Mouse (Mus musculus): ENCODE results near the gene Nckap1l. TPM values are rescaled to one million over a fixed set of nuclear protein-coding genes. Genes with fewer than 3 reads are reported as not detected.

Gene Nckap1l
- polyA plus RNA-seq, 1 experiment from 2014 or later = 3.6 TPM

DNA sequence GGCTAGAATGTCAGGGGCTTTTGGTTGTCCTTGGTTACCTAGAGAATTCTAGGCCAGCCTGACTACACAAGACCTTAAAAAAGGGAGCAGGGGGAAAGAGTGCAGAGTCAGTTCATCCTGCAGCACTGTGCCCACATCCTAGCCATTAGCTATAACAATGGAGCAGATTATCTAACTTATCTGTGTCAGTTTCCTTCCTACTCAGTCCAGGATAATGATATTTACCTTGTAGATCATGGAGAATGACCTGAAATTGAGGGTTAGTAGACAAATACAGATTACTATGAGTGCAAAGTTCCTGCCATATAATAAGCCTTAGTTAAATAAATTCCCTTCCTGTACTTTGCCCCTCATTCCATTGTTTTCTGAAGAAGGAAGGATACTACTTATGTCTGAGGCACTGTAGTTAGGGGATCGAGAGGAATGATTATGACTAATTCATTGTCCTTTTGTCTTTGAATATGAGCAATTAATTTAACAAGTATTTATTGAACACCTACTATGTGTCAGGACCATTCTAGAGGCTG, 25.5 kb downstream of the Nckap1l start:
- Histone ChIP-seq H3K9ac (no peak overlapping the region), H3K27me3 (no peaks in the 10 kb centered on the region), H3K4me3 (no peak overlapping the region), H3K36me3 (no peaks in the 10 kb centered on the region), H3K4me2 (no peak overlapping the region), H3K27ac (no peak overlapping the region), H3K9me3 (no peaks in the 10 kb centered on the region), H3K4me1 (no peaks in the 10 kb centered on the region)
- WGBS = 38% methylated on average over 1 of the region's 1 CpGs
- no peak for ATAC-seq (ENCODE audit: borderline replicate concordance, extremely low read depth, low FRiP score, low TSS enrichment)

DNA sequence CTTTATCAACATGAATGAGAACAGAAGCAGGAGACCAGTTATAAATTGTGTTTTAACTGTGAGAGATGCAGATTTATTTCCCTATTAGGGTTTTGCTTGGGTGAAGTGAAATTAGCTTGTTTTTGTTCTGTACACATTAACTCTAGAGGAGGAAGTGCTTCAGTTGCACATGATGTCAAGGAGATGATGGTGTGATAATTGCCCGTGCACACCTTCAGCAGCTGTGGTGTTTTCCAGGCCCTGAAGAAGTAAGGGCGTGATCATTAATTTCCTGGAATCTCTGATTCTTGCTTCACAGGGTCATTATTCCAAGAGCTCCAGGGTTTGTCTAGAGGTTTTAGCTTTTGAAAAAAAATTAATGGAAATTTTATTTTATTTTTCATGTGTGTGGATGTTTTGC, 26.5 kb downstream of the Nckap1l start:
- no peaks in the 10 kb centered on the region for H3K9me3 ChIP-seq
- H3K36me3 ChIP-seq = no peaks in the 10 kb centered on the region
- H3K27ac ChIP-seq = no peak overlapping the region
- no peak overlapping the region for H3K4me2 ChIP-seq
- H3K9ac ChIP-seq = no peak overlapping the region
- no peaks in the 10 kb centered on the region for H3K4me1 ChIP-seq
- 48% methylated on average over 2 of the region's 2 CpGs for WGBS
- no peak overlapping the region for H3K4me3 ChIP-seq
- ATAC-seq (ENCODE audit: borderline replicate concordance, extremely low read depth, low FRiP score, low TSS enrichment) = no peak
- H3K27me3 ChIP-seq = no peaks in the 10 kb centered on the region

DNA sequence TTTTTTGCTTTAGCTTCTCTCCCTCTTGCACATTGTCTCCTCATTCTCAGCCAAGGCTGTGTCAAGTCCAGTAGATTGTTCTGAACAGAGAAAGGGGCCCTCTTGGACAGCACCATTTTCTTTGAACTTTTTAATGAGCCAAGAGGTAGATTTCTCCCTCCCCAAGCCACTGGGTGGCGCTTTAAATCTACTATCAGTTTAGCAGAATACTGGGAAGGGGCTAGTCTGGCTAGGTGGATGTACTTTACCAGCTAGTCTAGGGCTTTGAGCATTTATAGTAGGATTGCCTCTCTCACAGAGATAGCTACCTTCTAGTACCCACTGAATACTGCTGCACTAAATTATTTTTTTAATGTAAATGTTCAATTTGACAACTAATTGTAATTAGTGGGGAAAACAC, 28.9 kb downstream of the Nckap1l start:
- Histone ChIP-seq H3K27me3 (no peaks in the 10 kb centered on the region), H3K36me3 (no peaks in the 10 kb centered on the region), H3K9ac (no peak overlapping the region), H3K9me3 (no peaks in the 10 kb centered on the region), H3K4me1 (no peaks in the 10 kb centered on the region), H3K27ac (no peak overlapping the region), H3K4me2 (no peak overlapping the region), H3K4me3 (no peak overlapping the region)
- WGBS = 4% methylated on average over 1 of the region's 1 CpGs
- no peak for ATAC-seq (ENCODE audit: borderline replicate concordance, extremely low read depth, low FRiP score, low TSS enrichment)

DNA sequence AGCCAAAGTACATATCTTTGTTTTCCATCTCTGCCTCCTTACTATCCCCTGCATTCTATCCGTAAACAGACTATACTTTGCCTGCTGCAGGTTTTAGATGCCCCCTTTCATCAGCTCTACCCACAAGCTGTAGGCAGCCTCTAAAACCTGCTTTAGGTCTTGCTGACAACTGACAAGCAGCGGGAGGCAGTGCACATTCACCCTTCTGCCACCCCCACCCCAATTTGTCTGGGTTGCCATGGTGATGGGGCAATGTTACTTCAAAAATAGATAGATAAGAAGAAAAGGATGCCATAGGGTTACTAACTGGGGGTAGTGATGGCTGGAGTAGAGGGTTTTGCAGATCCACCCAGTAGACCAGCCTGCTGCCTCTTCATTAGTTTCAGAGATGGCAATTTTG, 30.9 kb downstream of the Nckap1l start:
- H3K4me3 ChIP-seq = no peak overlapping the region
- H3K4me2 ChIP-seq = no peak overlapping the region
- H3K27me3 ChIP-seq = no peaks in the 10 kb centered on the region
- no peak overlapping the region for H3K27ac ChIP-seq
- no peaks in the 10 kb centered on the region for H3K4me1 ChIP-seq
- H3K36me3 ChIP-seq = no peaks in the 10 kb centered on the region
- H3K9me3 ChIP-seq = no peaks in the 10 kb centered on the region
- WGBS = 56% methylated on average over 2 of the region's 2 CpGs
- no peak overlapping the region for H3K9ac ChIP-seq
- ATAC-seq (ENCODE audit: borderline replicate concordance, extremely low read depth, low FRiP score, low TSS enrichment) = no peak

DNA sequence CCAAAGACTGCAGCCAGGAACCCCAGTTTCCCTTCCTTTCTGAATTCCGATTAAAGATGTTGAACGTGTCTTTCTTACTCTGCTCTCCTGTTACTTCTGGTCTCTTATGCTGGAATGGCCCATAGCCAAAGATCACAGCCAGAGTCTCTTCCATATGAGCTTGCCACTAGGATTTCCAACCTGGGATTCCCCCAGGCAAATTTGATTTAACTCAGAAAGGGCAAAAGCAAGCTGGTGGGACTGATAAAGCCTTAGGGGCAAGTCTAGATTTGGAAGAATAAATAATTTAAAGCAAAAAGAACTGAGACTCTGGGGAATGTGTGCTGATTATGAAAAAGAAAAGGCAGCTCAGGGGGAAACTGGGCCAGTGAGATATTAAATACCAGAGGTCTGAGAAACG, 31.5 kb downstream of the Nckap1l start:
- 69% methylated on average over 3 of the region's 3 CpGs for WGBS
- no peak overlapping the region for H3K9ac ChIP-seq
- H3K4me1 ChIP-seq = no peaks in the 10 kb centered on the region
- no peak for ATAC-seq (ENCODE audit: borderline replicate concordance, extremely low read depth, low FRiP score, low TSS enrichment)
- no peaks in the 10 kb centered on the region for H3K27me3 ChIP-seq
- H3K4me3 ChIP-seq = no peak overlapping the region
- no peaks in the 10 kb centered on the region for H3K36me3 ChIP-seq
- no peaks in the 10 kb centered on the region for H3K9me3 ChIP-seq
- no peak overlapping the region for H3K27ac ChIP-seq
- H3K4me2 ChIP-seq = no peak overlapping the region

DNA sequence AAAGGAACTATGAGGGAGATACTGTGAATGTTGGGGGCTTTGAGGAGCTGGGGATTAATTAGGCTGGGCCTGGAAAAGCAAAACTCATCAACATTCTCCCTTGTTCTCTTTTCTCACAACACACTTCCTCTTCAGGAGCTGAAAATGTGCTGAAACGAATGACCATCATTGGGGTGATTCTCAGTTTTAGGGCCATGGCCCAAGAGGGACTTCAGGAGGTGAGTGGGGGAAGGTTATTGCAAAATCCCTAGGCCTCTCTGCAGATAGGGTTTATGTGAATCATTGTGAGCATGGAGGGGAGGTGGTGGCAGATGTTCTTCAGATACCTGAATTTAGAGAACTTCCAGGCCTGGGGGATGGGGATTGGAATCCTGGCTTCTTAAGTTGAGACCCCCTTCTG, 33.1 kb downstream of the Nckap1l start:
- Histone ChIP-seq H3K36me3 (no peaks in the 10 kb centered on the region), H3K27me3 (no peaks in the 10 kb centered on the region), H3K4me3 (no peak overlapping the region), H3K27ac (no peak overlapping the region), H3K4me2 (no peak overlapping the region), H3K9me3 (no peaks in the 10 kb centered on the region), H3K9ac (no peak overlapping the region), H3K4me1 (no peaks in the 10 kb centered on the region)
- no peak for ATAC-seq (ENCODE audit: borderline replicate concordance, extremely low read depth, low FRiP score, low TSS enrichment)
- WGBS = 32% methylated on average over 1 of the region's 1 CpGs

DNA sequence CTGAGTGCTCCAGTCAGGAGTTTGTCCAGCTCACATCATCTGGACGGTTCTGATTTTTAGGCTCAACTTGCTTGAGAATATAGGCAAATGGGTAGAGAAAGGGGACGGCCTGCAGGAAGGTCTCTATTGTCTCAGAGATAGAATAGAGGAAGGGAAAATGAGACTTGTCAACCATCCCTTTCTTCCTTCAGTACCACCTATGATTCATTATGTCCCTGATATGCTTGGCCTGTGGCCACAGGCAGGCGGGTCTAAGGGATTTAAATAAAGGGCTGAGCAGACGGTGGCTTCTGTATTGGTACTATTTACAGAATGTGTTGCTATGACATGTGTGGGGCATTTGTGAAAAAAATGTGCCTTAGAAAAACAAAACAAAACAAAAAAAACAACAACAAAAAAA, 34.7 kb downstream of the Nckap1l start:
- Histone ChIP-seq H3K27ac (no peak overlapping the region), H3K9me3 (no peaks in the 10 kb centered on the region), H3K36me3 (no peaks in the 10 kb centered on the region), H3K4me2 (no peak overlapping the region), H3K27me3 (no peaks in the 10 kb centered on the region), H3K4me3 (no peak overlapping the region), H3K4me1 (no peaks in the 10 kb centered on the region), H3K9ac (no peak overlapping the region)
- WGBS = 56% methylated on average over 4 of the region's 4 CpGs
- no peak for ATAC-seq (ENCODE audit: borderline replicate concordance, extremely low read depth, low FRiP score, low TSS enrichment)

DNA sequence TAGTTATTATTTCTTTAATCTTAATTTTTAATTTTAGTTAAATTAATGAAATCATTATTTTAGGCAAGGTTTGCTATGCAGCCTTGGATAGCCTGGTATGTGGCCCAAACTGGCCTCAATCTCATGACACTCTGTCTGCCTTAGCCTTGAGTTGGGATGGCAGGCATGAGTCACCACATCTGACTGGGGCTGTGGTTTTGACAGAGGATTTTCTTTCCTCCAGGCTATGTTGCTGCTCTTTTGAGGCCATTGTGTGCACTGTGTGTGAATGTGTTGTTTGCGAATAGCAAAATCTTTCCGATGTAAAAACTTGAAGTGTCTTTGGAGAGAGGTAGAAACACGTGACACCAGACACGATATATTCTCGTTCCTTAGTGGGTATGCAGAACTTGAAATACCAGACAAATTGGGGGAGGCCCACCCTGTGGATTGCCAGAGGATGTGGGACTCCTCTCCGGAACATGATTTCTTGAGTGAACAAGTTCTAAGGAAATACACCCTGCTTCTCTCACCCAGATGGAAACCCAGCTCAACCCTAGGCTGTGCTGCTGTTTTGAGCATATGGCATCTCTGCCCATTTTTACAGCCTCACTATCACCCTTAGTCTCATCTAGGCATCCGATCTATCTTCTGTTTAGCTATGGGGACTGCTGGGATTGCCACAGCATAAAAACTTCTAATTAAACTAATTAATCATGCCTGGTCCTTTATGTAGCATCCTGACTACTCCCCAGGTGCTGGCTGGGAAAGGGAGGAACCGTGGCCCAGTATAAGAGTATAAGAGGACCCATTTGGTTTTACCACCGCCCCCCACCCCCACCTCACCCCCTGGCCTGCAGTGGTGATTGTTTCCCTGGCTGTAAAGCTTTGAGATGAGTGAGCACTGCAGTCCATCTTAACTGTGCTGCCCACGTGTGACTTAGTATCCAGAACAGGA, 42.9 kb downstream of the Nckap1l start:
- Histone ChIP-seq H3K9me3 (no peaks in the 10 kb centered on the region), H3K27ac (no peak overlapping the region), H3K9ac (no peak overlapping the region), H3K27me3 (peaks cover 15% of the 10 kb centered on the region; the same call in 1 of the 2 replicates), H3K4me3 (no peak overlapping the region), H3K36me3 (no peaks in the 10 kb centered on the region), H3K4me1 (no peaks in the 10 kb centered on the region), H3K4me2 (no peak overlapping the region)
- 62% methylated on average over 10 of the region's 10 CpGs for WGBS
- ATAC-seq (ENCODE audit: borderline replicate concordance, extremely low read depth, low FRiP score, low TSS enrichment) = no peak

DNA sequence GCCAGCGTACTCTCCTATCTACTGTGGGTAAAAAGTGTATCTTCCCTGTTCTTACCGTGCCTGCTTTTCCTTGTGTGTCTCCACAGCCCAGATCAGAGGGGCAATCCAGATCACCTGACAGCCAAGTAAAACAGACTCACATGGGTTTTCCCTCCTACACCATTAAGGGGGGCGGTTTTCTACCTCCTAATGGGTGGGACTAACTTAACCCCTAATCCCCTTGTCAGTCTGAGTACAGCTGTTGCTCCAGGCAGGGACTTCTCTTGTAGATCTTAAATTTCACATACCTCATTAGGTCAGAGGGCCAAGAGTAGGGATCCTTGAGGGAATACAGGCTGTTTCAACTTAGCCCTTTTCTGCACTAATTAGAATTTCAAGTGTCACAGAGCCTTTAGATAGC, 44.6 kb downstream of the Nckap1l start:
- Histone ChIP-seq H3K4me3 (no peak overlapping the region), H3K27ac (no peak overlapping the region), H3K4me1 (peaks cover 3% of the 10 kb centered on the region; the same call in 1 of the 2 replicates), H3K27me3 (peaks cover 25% of the 10 kb centered on the region), H3K4me2 (no peak overlapping the region), H3K9me3 (no peaks in the 10 kb centered on the region), H3K36me3 (no peaks in the 10 kb centered on the region), H3K9ac (no peak overlapping the region)
- no peak for ATAC-seq (ENCODE audit: borderline replicate concordance, extremely low read depth, low FRiP score, low TSS enrichment)
- WGBS = 34% methylated on average over 3 of the region's 3 CpGs

DNA sequence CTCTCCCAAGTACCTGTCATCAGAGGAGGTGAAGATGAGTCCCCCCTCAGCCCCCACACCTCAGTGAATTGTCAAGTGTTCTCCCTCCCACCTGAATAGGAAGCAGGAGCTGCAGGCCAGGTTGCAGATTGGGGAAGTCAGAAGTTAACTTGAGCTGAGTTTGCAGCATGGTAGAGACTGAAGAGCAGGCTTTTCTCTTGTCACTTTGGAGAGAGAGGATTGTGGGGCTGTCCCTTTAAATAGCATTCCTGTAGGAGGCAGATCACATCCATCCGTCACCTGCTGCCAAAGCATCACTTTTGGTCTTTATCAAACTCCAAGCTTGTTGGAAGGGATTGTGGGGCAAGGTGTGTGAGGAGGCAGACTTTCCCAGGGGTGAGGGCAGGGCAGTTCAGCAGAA, 47.1 kb downstream of the Nckap1l start:
- Histone ChIP-seq H3K4me1 (peaks cover 3% of the 10 kb centered on the region; the same call in 1 of the 2 replicates), H3K4me3 (no peak overlapping the region), H3K4me2 (no peak overlapping the region), H3K9ac (no peak overlapping the region), H3K36me3 (no peaks in the 10 kb centered on the region), H3K27ac (no peak overlapping the region), H3K27me3 (peaks cover 51% of the 10 kb centered on the region), H3K9me3 (no peaks in the 10 kb centered on the region)
- WGBS = 38% methylated on average over 1 of the region's 1 CpGs
- ATAC-seq (ENCODE audit: borderline replicate concordance, extremely low read depth, low FRiP score, low TSS enrichment) = no peak

DNA sequence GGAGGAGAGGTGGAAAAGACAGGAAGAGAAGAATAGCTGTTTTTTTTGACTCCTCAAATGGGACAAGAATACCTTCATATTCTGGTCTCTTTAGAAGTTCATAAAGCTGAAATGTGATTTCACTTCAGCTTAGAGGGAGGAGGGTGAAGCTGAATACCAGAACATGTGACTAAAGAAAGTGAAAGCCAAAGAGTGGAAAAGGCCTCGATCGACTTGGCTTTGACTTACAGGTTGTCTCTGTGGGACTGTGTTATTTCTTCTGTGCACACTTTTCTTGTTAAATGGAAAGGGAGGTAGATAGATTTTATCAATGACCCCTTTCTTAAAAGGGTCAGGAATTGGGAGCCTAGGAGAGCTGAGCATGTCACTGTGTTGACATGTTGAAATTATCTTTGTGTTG, 47.6 kb downstream of the Nckap1l start:
- no peak overlapping the region for H3K27ac ChIP-seq
- peaks cover 3% of the 10 kb centered on the region; the same call in 1 of the 2 replicates for H3K4me1 ChIP-seq
- peaks cover 56% of the 10 kb centered on the region for H3K27me3 ChIP-seq
- H3K9ac ChIP-seq = no peak overlapping the region
- no peak for ATAC-seq (ENCODE audit: borderline replicate concordance, extremely low read depth, low FRiP score, low TSS enrichment)
- no peak overlapping the region for H3K4me2 ChIP-seq
- WGBS = 55% methylated on average over 2 of the region's 2 CpGs
- no peaks in the 10 kb centered on the region for H3K36me3 ChIP-seq
- no peak overlapping the region for H3K4me3 ChIP-seq
- no peaks in the 10 kb centered on the region for H3K9me3 ChIP-seq

DNA sequence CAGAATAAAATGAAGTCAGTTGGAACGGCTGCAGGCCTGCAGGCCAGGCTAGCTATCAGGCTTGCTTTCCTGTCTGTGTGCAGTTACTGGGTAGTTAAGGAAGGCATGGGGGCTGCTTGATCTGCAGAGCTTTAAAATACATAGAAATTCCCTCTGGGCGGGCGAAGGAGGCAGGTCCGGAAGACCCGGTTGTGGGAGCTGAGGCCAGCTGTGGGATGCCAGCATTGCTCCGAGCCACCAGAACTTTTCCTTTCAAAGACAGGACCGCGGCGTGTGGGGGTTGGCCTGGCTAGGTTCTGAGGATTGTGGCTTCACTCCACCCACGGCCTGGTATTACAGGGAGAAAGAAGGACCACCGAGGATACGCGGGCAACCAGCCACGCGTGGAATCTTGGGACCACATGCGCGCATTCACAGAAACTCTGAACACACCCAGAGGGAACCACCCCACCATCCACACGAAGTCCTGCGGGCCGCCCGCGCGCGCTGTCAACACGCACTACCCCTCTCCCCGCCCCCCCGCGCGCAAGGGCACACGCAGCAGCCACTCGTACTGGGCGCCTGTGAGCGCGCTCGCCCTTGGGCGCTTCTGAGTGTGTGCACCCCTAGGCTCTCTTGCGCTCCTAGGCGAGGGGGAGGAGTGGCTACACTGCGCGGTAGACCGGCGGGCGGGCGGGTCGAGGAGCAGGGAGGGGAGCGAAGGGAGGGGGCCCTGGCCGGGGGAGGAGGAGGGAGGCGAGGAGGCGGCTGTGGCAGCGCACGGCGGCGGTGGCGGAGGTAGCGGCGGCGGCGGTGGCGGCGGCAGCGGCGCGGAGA, 49.0 kb downstream of the Nckap1l start, which contains the start of gene Pde1b:
Pde1b (plus strand) TSS at position 600 of the 816 bp plus-strand sequence.
- Histone ChIP-seq H3K4me2 (peak within 1 kb of the TSS; percentile 98), H3K4me1 (peaks cover 3% of the 10 kb centered on the region; the same call in 1 of the 2 replicates), H3K4me3 (peak within 1 kb of the TSS; percentile 51), H3K36me3 (no peaks in the 10 kb centered on the region), H3K9me3 (no peaks in the 10 kb centered on the region), H3K27me3 (peaks cover 56% of the 10 kb centered on the region), H3K9ac (peak within 1 kb of the TSS; percentile 41), H3K27ac (no peak within 1 kb of the TSS)
- 2% methylated on average over 43 of the region's 63 CpGs for WGBS
- ATAC-seq (ENCODE audit: borderline replicate concordance, extremely low read depth, low FRiP score, low TSS enrichment) = peak; percentile 91
